Mouse (Mus musculus): ENCODE data around the gene Rpap3.

Rpap3 gene

DNA sequence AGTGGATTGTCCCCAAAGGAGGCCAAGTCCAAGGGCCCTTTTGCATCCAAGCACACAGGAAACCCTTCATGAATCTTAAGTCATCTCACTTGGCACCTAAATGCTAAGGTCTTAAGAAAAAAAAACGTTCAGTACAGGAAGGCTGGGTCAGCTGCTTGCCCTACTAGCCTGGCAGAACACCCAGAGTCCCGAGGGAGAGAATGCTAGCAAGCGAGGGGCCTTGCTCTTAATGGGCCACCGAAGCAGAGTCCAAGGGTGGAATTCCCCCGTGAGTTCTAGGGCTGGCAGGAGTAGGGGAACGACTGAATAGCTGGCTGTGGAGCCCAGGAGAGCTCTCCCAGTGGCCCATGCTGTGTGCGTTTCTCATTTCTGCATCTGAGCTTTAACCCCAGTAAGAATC lies 23.2 kb upstream of the Rpap3 start:
- DNase-seq = no peak

DNA sequence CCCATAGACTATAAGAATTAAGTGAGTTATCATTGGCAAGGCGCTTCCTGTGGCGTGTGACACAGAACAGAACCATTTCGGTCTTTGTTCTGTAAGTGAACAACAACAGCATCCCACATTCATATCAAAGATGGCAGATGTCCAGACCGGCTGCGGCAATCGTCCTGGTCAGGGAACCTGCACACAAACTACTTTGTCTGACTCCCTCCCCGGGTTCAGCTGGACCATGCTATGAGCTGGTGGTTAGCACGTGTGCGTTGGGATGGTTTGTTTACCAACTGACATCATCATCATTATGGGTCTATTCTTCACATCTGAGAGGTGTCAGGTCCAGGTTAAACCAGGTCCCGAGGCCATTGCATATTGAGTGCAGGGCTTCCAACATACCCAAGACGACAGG lies 22.8 kb upstream of the Rpap3 start:
- DNase-seq = no peak

DNA sequence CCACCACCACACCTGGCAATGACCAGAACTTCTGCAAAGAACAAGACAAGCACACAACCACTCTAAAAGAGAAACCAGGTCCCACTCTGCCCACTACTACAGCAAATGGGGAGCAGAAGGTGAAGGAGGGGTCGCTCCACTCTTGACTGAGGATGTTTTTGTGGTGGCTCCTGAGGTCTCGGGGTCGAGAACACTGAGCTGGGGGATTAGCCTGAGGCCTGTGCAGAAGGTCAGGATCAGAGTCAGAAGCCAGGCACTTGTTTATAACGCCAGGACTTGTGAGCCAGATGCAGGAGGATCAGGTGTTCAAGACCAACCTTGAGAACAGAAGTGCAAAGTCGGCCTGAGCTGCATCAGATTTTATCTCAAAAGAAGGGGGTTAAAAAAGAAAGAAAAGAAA lies 21.9 kb upstream of the Rpap3 start:
- no peak for DNase-seq

DNA sequence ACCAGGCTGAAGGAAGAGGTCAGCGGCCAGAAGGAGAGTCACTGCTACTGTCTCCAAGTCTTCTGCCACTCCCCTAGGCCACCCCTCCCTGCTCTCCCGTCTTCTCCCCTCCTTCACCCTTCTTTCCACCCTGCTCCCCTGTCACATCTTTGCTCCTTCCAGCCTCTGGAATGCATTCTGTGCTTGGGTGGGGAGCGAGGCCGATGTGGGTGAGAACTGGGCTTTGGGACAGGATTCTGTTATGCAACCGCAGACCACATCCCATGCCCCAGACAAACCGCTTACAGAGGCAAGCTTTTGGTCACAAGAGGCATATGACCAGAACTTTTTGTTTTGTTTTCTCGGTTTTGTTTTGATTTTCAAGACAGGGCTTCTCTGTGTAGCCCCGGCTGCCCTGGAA lies 21.4 kb upstream of the Rpap3 start:
- no peak for DNase-seq

DNA sequence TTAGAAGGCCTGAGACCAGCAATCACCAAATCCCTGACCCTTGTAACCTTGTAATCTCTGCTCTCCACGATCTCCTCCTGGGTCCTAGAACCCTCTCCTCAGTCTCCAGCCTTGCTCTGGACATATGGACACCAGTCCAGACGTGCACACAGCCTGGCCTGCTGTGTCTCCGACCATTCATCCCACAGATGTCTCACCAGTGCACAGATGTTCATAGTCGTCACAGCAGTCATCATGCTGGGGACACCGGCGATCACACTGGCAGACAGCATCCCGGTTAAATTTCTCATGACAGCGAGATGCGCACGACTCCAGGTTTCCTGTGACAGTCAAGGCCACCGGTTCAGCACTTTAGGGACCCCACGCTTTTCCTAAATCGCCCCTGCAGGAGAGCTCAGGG lies 20.7 kb upstream of the Rpap3 start:
- DNase-seq = no peak

DNA sequence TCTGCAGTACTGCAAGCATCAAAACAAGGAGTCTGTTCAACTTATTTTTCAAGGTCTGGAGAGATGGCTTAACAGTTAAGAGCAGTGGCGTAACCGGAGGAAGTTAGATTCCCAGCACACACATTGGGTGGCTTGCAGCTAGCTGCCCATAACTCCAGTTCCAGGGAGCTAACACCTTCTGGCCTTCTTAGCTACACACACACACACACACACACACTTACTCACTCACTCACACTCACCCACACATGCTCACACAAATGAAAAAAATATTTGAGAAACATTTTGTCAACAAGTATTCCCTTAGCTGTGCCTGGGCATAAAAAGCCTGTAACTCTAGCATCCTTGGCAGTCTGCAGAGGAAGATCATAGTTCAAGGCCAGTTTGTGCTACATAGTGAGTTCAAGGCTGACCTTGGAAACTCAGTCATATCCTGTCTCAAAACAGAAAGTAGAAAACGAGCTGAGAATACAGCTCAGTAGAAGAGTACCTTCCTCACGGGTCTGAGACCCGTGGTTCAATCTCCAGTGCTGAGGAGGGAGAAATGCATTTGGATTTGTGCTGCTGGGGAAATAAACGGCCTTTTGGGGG lies 19.7 kb upstream of the Rpap3 start:
- DNase-seq = no peak

DNA sequence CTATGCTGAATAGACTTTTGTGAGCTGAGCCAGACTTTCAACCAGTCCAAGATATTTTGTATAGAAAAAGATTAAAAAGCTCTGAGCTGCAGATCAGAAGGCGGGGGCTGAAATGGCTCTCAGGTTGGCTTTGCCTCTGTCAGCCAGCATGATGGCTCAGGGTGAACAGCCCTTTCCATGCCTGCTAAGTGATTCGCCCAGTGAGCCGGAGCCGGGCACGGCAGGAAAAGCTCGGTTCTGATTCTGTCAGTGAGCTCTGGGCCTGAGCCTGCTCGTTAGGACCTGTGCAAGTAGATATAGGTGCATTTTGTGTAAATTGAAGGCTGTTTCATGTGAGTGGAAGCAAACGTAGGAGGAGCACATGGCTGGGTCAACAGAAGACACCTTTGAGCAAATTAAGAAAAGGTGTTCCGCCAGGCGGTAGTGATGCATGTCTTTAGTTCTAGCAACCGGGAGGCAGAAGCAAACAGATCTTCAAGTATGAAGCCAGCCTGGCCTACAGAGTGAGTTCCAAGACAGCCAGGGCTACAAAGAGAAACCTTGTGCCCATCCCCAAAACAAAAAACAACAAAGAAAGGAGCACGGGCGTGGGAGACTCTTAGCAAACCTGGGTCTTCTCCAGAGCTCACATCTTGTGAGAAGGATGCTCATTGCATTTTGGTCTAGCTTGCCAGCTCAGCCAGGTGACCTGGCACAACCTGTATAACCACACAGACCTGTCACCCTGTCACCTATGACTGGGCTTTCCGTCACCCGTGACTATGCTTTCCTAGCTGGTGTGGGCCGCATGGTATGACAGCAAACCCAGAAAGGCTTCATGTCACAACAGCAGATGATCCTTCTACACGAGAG lies 18.9 kb upstream of the Rpap3 start:
- no peak for DNase-seq

DNA sequence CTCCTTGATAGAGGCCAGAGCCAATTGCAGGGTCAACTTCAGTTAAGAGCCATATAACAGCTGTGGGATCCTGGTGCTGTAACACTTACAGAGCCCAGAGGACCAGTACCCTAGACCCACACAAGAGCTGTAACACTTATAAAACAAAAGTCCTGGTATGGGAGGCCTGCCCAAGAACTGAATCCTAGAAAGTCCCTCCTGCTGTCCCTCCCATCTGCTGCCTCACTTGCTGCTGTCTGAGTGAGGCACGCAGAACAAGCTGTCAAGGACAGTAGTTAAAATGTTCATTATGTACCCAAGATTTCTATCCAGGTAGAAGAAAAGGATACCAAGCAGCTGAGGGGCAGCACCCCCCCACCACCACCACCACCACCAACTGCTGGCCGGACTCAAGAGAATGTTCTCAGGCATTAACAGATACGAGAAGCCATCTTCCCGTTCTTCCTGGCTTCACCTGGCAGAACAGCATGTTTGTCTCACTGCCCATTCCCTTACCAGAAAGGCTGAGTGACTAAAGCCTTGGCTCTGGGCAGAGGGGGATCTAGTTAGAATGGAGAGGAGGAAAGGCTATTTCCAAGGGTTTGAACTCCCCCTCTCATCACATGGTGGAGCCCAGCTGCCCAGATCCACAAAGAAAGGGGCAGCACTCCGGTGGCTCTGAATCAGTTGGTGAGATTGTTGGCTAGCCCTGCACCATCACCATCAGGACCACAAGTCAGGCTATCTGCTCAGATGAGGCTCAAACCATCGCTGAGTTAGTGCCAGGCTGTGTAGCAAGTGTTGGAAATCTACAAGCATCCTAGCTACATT lies 18.1 kb upstream of the Rpap3 start:
- DNase-seq = no peak

DNA sequence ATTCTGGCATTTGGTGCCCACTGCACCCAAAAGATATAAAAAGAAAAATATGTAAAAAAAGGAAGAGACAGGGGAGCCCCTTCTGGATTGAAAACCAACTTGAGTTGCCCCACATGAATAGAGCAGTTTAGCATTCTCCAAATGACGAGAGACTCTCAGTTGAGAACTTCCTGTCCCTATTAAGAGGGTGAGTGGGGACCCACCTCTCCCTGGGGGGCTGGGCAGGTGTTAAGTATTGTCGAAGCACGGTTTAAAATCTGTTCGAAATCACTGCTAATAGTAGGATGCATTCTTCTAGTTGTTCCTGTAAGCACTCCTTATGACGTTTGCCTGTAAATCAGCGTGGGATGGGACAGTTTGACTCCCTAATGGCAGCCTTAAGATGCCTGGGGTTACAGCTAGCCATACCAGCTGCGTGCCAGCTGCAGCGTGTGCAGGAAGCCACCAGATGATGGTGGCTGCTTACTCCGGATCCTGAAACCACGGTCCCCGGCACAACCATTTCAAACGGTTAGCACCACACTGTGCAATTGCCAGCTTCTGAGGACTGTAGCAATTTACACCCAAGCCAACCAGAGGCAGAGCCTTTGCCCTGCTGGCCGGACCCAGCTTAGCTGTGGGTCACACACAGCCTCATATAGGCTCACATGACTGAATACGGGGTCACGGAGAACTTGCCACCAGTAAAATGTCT lies 15.5 kb upstream of the Rpap3 start:
- no peak for DNase-seq

DNA sequence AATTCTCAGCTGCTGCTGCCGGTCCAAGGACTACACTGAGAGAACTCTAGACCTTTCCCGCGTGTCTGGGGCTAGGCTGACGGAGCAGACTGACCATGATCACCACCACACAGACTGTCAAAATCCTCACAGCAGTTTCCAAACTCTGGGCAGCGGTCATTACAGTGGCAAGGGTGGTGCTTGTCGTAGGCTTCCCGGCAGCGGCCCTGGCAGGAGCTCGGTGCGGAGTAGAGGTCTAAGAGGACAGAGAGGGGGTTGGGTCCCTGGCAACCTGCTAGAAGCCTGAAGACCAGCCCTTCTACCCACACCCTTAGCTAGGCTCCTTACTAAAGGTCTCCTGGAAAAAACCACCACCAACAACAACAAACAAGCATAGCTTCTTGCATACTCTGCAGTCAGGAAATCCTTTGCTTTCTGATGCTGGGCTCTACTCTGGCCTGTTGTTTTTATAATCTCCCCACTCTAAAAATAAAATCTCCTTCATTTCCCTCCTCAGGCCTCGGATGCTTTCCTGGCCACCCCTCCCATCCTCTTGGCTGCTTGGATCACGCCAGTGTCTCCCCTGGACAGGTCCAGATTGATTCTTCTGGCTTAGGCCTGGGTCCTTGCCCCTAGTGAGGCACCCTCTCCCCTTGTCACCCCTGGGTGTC lies 14.5 kb upstream of the Rpap3 start:
- no peak for DNase-seq

DNA sequence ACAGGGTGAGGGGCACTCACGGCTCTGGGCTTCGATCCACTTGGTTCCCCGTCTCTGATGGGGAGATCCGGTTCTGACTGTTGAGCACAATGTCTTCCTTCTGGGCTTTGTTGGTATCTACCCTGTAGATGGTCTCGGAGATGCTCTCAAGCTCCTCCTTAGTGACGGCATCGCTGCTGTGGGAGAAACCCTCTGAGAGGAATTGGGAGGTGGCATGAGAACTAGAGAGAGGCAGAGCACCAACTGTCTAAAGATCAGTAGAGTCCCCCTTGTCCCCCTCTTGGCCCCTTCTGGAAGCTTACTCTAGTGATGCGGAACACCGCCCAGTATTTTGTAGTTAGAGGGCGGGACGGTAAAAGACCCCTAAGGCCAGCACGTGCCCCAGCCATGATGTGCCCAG lies 13.9 kb upstream of the Rpap3 start:
- no peak for DNase-seq

DNA sequence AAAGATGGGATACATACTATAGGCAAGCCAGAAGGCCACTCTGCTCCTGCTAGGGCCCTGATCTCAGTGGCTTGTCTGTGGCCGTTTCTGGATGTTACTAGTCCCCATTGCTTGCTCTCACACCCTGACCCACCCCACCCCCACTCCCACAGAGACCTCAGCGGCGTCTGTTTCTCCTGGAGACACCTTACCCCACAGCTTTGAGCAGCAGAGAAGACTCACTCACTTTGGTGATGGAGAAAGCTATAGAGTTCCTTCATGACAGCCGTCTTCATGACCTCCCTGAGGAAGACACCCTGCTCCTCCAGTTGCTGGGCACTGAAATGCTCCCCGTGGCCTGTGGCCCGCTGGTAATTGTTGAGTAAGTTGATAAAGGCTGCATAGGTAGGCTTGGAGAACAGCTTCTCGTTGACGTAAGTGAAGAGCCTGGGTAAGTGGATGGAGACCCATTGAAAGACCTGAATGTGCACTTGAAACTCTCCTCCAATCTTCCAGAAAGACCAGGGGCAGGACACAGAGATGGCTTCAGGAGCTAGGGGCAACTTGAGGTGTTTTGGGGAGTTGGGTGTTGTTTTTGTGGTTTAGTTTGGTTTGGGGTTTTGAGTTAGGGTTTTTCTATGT lies 13.0 kb upstream of the Rpap3 start:
- DNase-seq = no peak

DNA sequence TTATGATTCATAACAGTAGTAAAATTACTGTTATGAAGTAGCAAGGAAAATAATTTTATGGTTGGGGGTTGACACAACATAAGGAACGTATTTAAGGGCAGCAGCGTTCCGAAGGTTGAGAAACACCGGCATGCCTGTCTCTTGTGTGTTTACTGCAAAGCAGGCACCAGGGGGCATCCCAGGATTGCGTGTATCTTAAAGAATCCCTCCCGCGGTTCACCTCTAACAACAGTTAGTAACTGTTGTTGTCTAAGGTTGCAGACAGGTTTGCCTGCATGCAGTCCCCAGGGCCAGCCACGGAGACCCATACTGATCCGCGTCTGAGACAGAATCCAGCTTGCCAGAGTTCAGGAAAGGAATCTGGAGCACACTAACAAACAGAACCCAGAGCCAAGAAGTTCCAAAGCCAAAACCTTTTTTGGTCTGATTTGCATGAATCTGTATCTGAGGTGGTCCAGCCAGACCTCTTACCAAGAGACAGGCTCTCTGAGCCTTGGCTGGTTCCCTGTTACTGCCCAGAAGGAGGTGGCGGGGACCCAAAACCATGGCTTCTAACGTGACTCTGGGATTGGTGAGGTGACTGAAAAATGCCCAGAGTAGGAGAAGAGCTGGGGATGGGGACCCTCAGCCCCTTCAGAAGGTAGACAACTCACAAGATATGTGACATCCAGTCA lies 12.4 kb upstream of the Rpap3 start:
- peak; percentile 85 for DNase-seq

DNA sequence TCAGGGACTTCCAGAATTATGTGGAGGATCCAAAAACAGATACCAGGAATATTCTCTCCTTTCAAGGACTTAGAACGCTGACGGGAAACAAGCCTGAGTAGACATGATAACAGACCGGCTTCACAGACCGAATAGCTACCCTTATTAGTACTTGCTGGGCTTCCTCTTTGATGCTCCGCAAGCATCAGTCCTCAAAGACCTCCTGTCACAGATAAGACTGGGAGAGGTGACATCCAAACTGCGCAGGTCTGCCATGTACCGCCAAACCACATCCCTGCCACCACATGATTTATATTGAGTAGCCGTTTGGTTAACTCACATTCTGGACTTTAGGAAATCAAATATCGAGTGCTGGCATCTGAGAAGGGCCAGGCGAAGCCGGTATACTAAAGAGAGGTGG lies 11.2 kb upstream of the Rpap3 start:
- DNase-seq = no peak

DNA sequence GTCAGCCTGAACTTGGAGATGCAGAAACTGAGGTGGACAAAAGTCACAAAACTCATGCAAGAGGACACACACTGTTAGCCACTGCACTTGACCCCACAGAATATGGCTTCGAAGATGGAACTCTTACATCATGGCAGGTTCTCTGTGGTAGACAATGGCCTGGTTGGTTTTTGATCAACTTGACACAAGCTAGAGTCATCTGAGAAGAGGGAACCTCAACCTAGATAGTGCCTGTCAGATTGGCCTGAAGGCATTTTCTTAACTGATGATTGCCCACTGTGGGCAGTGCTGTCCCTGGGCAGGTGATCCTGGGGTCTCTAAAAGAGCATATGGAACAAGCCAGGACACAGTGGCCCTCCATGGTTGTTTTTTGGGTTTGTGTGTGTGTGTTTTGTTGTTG lies 10.1 kb upstream of the Rpap3 start:
- DNase-seq = no peak

DNA sequence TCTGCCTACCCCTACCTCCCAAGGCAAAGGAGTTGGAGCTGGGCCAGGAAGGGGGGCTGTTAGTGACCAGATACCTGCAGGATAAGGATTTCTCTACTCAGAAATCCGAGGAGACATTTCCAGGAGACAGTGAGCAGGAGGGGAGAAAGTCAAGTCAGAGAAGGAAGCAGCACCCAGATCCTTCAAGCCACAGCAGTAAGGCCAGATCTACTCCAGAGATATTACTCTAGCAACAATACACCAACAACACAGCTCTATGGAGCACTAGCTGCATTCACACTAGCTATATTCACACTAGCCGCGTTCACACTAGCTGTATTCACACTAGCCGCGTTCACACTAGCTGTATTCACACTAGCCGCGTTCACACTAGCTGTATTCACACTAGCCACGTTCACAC lies 9.5 kb upstream of the Rpap3 start:
- DNase-seq = no peak

DNA sequence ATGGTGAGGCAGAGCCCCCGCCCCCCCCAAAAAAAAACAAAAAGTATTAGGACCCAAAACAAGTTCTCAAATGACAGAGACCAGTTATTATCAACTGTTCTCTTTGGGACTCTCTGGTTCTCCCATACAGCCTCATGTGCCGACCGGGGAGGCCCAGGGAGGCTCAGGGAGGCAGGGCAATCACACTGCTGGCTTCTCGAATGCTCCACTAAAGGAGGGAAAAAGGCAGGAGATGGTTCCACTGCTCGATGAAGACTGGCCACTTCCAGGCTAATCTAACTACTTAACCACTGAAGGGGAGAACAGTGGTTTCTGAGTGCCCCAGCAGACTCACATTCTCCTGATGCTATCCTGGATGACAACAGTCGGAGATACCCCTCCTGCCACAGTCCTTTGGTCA lies 6.9 kb upstream of the Rpap3 start:
- no peak for DNase-seq

DNA sequence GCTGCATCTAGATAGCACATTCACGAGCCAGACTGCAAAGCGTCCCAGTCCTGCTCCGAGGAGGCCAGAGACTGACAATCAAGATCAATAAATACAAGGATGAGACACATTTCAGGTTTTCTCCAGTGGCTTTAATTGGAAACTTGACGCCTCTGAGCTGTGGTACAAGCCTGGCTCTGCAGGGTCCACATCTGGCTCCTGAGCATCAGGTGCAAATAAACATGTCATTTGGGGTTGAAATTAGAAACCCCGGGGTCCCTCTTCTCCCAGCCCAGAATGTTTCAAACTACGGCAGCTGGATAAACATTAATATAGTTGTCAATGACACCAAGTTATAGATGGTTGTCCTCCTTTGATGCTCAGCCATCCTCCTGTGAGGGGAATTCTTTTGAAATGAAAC lies 5.3 kb upstream of the Rpap3 start:
- no peak for DNase-seq

DNA sequence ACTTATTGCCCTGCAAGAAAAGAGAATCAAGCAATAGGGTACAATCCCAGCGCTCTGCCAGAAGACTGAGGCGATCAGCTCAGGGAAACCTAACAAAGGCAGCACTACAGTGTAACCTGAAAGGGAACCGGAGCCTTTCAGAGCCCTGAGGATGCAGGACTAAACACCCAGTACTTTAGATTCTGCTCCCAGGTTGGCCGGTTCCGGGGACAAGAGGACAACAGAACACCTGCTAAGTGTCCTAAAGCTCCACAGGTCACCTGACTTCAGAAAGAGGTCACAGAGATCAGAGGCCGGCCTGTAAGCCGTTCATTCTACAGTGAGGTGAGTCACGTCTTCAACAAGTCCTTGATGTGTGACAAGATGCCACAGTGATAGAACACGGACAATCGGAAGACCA lies 9.0 kb downstream of the Rpap3 start:
- DNase-seq = no peak

DNA sequence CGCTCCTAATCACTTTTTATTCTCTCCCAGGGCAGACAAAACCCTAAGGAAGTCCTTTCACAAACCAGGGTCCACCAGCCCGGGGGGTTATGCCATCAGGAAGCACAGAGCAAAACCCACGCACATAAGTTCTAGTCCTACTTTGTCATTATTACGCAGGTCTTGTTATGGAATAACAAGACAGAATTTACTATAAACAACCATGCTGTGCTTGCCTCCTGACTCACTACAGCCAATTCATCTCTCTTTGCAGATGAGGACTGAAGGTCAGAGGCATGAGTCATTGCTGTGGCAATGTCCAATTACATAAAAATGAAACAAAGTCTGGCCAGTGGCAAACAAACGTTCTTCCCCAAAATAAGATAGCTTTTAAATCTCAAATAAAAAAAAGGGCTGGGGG lies 12.2 kb downstream of the Rpap3 start:
- no peak for DNase-seq

DNA sequence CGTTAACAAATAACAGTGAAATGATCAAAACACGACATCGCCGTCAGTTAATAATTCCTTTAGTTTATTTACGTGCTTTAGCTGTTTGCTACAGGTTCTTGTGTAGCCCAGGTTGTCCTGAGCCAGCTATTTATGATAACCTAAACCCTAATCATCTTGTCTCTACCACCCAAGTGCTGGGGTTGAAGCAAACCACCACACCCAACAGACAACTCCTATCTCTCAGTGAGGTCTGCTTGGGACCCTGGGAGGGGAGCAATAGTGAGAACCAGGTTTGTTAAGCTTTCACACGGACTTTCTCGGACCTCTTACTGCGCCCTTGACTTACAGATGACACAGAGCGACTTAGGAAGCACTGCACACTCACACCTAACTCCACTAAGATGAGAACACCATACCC lies 21.5 kb downstream of the Rpap3 start:
- no peak for DNase-seq

DNA sequence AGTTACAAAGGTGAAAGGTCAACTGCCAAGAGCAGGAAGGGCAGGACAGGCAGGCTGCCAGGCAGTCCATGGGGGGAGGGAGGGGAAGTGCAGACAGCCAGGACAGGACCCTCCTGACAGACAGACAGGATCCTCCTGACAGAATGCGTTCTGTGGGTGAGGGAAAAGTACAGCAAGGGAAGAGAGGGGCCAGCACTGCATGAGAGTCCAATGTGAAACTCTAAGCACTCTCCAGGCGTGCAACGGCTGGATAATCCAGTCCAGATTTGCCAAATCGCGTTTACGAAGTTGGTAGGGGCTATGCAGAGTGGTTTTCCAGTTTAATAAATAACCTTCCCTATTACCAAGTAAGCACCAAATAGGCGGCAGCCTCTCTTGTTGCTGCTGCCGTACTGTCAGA lies 23.6 kb downstream of the Rpap3 start:
- DNase-seq = no peak

All from embryo, embryonic 11 days (tissue).